Mouse (Mus musculus) T-helper 2 cell (primary cell): ENCODE data around the gene Atoh1.

ENCODE experiments used
- in situ Hi-C: fragments of 300-600 bp; cut with MboI, MseI; formaldehyde crosslinking; loops from one replicate; pipeline ENCODE4 v1.15.1; 2025; ENCODE audit warnings: high pct_unique_total_duplicates

The Atoh1 gene

GRCm38 (mm10) chr6:64728499-64729198 lies at the start of gene Atoh1:
Atoh1 (plus strand) TSS chr6:64729125.
- in situ Hi-C loops: no loop called here

DNA sequence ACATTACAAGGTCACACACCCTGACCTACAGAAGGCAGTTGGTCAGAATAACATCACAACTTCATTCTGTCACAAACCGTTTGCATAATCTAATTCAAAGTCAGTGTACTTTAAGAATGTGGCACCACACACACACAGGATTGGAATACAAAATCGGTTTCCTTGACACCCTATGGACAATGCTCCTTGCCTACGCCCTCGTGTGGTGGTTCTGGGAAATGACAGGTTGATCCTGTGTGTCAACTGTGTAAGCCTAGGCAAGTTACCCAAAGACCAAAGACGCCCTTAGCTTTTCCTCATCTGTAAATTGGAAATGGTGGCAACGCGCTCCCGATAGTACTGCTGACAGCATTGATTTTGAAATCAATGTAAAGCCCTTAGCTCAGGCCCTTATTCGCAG lies 45.0 kb upstream of the Atoh1 start:
- in situ Hi-C loops: no loop called here

- in situ Hi-C loops: no loop called here
Measured at GRCm38 (mm10) chr6:64684973-64685372, 44.0 kb upstream of the Atoh1 start.

DNA sequence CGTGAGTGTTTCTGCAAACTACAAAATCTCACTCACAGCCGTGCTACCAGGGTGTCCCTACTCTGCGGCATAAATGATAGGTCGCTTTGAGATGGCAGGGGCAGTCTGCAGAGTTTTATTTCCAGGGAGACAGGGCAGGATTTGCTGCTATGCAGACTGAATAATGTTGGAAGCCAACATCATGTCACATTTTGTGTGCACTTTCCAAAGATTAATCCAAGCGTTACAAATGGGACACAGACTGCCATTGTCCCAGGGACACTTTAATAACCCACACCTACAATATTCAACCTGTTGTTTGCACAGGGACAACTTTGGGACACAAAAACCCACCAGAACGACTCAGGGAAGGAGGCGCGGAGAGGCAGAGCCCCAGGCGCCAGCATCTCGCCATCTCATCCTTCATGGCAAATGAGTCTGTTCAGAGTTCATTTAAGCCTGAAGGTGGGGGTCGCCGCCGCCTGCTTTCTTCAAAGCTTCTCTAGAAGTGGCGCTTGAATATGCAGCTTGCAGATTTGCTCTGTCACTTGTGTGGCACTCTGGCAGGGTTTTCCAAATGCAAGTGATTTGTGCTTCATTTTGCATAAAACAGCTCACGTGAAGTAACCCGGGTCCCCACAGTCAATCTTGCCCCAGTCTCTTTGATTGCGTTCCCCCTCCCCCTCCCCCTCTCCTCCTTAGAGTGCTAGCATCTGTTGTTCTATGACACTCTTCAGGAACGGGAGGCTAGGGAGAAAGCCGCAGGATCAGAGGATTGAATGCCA lies 40.6 kb upstream of the Atoh1 start:
- in situ Hi-C loops: no loop called here

DNA sequence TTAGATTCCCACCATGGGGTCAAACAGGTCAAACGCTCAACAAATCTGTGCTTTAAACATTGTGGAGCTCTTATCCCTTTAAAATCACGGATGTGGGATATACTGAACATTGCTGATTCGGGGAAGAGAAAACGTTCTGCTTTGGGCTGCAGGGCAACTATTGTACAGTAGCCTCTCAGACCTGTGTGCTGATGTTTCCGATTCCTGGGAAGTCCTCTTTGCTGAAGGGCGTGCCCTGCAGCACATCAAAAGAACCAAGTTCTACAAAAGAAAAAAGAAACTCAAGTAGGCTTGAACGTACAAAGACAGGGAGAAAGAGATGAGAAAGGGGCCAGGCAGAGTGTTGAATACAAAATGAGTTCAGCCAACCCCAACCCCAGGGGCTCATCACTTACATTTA lies 34.2 kb upstream of the Atoh1 start:
- in situ Hi-C loops: no loop called here

- in situ Hi-C loops: no loop called here
Measured at GRCm38 (mm10) chr6:64703659-64704058, 25.3 kb upstream of the Atoh1 start.

DNA sequence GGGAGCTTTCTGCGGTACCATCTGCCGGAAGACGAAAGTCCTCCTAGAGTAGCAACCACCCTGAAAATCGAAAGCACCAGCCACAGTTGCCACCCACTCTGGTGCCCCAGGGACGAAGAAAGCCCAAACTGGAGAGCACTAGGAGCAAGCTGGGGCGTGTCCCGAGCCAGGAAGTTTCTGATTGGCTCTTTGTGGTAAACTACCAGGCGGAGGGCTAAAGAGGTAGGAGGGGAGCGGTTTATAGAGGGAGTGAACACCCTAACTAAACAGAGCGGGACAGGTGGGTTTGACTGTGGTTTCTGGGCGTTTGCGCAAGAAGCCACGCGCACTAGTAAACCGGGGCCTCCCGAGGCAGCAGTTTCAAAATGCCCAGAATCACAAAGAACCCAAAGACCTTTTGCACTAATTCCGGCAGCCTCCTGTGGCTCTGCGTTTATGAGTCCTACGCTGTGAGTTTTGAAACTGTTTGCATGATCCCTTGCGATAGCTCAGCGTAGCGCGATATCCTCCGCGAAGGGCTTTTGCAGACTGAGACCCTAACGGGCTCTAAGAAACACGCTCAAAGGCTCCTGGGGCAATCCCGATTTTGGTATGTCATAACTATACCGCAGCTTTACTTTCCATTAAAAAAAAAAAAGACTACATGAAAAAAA lies 1.0 kb upstream of the Atoh1 start:
- in situ Hi-C loops: no loop called here

- in situ Hi-C loops: no loop called here
Measured at GRCm38 (mm10) chr6:64729231-64730011, 496 bp downstream of the Atoh1 start.

DNA sequence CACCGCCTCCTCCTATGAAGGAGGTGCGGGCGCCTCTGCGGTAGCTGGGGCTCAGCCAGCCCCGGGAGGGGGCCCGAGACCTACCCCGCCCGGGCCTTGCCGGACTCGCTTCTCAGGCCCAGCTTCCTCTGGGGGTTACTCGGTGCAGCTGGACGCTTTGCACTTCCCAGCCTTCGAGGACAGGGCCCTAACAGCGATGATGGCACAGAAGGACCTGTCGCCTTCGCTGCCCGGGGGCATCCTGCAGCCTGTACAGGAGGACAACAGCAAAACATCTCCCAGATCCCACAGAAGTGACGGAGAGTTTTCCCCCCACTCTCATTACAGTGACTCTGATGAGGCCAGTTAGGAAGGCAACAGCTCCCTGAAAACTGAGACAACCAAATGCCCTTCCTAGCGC lies 1.1 kb downstream of the Atoh1 start:
- in situ Hi-C loops: no loop called here

GRCm38 (mm10) chr6:64730506-64731020 lies 1.6 kb downstream of the Atoh1 start:
- in situ Hi-C loops: no loop called here

DNA sequence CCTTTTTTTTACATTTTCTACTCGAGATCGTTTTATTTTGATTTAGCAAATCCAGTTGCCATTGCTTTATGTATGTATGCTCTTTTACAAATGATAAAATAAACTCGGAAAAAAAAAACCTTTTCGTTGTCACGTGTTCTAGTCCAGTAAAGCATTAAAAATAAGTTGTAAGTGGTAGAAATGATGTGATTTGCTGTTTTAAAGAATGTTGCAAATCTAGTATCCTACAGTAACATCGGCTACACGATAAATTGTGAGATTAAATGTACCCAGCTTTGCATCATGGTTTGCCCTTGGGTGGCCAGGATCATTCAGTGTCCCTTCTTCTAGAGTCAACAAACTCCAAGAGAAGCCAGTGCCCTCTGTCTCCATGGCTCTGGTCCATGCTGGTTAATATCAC lies 2.2 kb downstream of the Atoh1 start:
- in situ Hi-C loops: no loop called here

DNA sequence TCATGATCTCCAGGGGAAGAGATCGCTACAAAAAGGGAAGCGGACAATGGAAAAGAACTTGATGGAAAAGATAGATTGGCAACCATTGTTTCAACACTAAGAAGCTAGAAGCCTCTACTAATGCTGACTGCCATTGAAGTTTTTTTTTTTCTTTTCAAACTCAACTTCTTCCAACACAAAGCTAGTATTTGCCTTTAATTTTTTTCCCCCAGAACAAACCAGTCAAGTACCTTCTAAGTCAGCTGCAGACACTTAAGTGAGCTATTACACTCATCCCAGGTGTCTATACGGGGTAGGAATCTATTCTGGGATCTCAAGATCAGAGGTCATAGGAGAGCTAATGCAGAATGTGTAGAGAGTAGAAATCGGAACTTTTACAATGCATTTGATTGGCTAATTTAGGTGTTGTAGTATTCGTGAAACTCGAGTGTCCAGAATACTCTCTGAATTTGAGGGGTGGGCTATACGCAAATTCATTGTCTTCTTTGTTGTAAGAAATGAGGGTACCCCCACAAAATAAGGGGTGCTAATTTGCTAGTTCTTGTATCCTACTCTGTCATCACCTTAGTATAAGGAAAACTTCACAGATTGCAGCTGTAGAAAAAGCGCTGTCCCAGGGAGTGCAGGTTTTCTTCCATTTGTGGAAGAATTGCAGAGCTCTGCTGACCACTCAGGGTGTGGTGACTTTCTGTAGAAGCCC lies 2.8 kb downstream of the Atoh1 start:
- in situ Hi-C loops: no loop called here

DNA sequence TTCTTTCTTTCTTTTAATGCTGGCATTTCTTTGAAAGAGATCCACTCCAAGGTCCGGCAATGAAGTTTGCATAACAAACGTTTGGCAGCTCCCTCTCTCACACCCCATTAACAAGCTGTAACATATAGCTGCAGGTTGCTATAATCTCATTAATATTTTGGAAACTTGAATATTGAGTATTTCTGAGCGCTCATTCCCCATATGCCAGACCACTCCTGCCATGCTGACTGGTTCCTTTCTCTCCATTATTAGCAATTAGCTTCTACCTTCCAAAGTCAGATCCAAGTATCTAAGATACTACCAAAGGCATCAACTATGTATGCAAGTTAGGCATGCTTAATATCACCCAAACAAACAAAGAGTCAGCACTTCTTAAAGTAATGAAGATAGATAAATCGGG lies 4.4 kb downstream of the Atoh1 start:
- in situ Hi-C loops: no loop called here

DNA sequence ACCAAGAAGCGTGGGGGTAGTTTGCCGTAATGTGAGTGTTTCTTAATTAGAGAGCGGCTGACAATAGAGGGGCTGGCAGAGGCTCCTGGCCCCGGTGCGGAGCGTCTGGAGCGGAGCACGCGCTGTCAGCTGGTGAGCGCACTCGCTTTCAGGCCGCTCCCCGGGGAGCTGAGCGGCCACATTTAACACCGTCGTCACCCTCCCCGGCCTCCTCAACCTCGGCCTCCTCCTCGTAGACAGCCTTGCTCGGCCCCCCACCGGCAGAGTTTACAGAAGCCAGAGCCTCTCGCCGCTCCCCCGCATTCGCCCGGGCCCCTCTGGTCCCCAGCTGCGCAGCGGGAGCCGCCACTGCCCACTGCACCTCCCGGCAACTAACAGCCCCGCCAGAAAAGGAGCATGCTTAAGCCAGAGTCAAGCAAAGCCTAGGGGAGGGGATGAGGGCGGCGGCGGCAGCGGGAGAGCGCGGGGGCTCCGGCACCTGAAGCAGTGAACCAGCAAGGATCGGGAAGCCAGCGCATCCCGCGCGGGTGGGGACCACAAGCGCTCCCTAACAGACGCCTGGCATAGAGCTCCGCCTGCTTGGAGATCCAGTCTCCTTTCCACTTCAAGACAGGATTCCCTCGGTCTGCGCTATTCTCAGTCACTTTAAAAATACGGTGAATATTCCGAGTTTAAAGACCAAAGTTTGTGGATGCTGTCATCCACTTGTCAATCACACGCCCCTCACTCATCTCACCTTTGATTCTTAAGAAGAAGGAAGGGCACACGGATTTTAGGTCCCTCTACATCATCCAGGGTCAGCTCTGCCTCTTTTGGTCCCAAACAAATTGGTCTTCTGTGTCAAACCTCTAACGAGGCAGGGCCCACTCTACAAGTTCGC lies 5.8 kb downstream of the Atoh1 start:
- in situ Hi-C loops: no loop called here

DNA sequence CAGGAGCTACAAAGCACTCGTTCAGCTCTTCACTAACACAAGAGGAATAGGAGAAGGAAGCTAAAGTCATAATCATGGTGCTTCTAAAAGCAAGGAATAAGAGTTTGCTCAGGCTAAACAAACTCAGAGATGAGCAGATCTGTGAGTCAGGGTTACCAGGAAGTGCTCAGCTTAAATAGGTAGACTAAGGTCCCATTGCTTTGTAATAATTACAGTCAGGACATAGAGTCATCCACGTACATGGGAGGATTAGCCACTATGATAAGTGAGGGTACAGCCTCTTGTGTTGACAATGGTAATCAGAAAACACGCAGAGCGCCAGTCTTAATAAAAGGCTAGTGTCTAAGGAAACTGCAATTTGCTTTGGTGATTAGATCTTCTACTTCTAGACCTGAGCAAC lies 7.4 kb downstream of the Atoh1 start:
- in situ Hi-C loops: no loop called here

DNA sequence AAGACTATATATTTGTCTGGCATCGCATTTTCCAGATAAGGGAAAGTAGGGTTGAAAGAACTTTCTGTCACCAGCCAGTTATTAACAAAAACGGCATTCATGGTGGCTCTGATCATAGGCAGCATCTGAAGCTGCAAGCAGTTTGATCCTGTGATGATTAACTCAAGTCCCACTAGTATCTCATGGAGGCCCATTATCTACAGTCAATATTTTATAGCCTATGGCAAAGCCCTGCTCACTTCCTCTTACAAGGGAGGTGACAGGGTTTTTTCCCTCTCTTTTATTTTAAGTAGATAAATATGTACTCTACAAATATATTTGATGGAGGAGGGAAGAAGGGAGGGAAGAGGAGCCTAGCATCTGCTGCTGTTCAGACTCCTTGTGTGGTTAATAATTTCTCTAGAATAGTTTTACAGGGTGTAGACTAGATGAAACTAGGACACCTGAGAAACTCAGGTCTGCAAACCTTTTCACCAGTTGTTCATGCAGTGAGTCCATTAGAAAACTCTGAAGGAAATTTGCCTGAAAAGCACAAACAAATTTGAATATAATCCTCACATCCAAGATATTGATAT lies 14.1 kb downstream of the Atoh1 start:
- in situ Hi-C loops: no loop called here

DNA sequence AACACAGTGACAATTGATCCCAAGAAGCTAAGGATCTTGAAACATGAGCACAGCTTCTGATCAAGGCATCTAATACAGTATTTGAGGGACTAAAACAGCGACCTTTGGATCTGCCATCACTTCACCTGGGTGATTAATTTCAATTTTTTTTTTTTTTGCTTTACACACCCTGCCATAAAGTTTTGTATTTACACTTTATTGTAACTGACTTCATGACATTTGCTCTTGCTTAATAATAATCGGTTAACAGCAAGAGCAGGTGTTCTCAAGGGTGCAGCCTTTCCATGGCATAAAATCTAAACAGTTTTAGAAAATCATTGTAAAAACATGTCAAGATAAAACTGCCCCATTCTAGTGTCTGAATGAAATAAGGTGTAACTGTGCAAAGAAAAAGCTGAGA lies 25.6 kb downstream of the Atoh1 start:
- in situ Hi-C loops: no loop called here

GRCm38 (mm10) chr6:64763901-64764300 lies 35.0 kb downstream of the Atoh1 start:
- in situ Hi-C loops: no loop called here

DNA sequence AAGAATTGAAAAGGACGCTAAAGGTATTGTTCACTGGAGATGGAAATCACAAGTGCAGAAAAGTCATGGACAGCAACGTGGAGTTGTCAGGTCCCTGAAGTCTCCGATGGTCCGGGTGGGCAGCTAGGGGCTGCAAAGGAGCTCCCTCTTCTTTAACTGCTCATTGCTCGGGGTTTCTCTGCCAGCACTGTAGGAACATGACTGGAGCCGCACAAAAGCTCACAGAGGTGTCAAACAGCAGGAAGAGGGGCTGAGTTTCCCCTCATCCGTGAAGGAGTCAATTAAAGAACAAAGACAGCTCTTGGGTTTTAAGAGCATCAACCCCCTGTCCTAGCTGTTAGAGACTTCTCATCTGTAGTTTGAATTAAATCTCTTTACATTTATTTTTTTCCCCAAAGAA lies 44.5 kb downstream of the Atoh1 start:
- in situ Hi-C loops: no loop called here
